Mouse (Mus musculus) left cerebral cortex, adult 2 months (tissue): ENCODE results near the gene Hspa5. TPM values are rescaled to one million over a fixed set of nuclear protein-coding genes. Genes with fewer than 3 reads are reported as not detected.
"Not testable (repeated sequence)": the region's sequence is repeated elsewhere in the genome, so short reads cannot be mapped to it uniquely, and the experiment has no call there.

Source experiments
- DNase-seq, 2 experiments: peaks; one replicate each; pipeline ENCODE4 v3.0.0; 2021 to 2022; ENCODE audit warnings: low spot score in 2 of 2, mixed read lengths in 1 of 2; ENCODE audit errors: extremely low spot score in 1 of 2
- H3K27ac ChIP-seq: fragments of 200-600 bp; 2 replicates; pipeline ENCODE4 v1.8.1; 2022
- H3K4me3 ChIP-seq: fragments of 200-600 bp; 2 replicates; pipeline ENCODE4 v1.8.1; 2022
- CTCF ChIP-seq: fragments of 200-600 bp; IDR thresholded peaks from 2 replicates; pipeline ENCODE4 v1.8.1; 2022; ENCODE audit warnings: antibody characterized with exemption, mild to moderate bottlenecking, moderate library complexity
- intact Hi-C: fragments of 180-260 bp; cut with DNase I; formaldehyde crosslinking; loops from one replicate; pipeline ENCODE4 v1.15.1; 2025
- total RNA-seq, 2 experiments: library from RNA; stranded (reverse); gene quantifications; 2 replicates each; pipeline ENCODE4 v1.2.3; 2021

Gene Hspa5
- total RNA-seq, 2 experiments from 2014 or later = 325 to 334 TPM

- Histone ChIP-seq H3K4me3 (peak overlapping the region; percentile 73), H3K27ac (peak overlapping the region; percentile 91)
- intact Hi-C loops = no loop called here
- DNase-seq = peak; percentile 97
- TF ChIP-seq CTCF = peak; percentile 28
These were observed 30.0 kb downstream of the Hspa5 start for GRCm38 (mm10) chr2:34801516-34802482.

DNA sequence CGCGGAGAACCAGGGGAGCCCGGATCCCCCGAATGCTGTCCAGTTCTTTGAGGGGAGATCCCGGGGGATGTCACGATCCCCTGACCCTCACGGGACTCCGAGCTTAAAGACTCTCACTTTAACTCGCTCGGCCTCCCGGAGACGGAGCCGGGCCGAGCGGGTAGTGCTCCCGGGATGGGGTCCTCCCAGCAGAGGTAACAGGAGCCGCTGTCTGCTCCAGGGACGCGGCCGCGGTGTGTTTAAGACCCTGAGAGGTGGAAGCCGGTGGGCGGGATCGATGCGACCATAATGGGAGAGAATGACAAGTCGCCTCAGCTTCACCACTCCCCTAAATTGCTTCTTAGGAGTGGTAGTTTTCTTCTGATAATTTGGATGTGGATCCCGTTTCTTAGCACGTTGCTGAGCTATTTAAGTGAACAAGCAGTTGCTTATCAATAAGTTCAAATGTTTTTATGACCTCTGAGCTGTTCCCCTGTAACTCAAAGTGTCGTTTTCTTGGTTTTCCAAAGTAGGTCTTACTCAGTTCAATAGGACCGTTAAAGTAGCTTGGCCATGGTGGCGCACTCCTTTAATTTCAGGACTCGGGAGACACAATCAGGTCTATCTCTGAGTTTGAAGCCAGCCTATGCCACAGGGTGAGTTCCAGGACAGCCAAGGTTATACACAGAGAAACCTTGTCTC, 30.9 kb downstream of the Hspa5 start:
- intact Hi-C loops, DNase-seq: not testable (repeated sequence)
- H3K4me3 ChIP-seq = peak overlapping the region; percentile 73
- H3K27ac ChIP-seq = peak overlapping the region; percentile 91

DNA sequence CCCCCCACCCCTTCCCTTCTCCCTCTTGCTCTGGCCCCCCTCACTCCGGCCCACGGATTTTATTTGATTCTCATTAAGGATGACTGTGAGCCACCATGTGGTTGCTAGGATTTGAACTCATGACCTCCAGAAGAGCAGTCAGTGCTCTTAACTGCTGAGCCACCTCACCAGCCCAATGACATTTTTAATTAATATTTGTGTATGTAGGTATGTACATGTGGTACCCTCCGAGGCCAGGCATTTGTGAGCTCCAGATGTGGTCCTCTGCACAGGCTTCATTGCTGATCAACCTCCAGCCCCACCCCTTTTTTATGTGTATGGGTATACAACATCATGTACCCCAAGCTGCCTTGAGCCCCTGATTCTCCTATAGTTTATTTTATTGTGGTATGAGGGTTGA, 32.0 kb downstream of the Hspa5 start:
- DNase-seq = no peak
- peak overlapping the region; percentile 73 for H3K4me3 ChIP-seq
- intact Hi-C loops = no loop called here
- no peak for TF ChIP-seq CTCF
- no peak overlapping the region for H3K27ac ChIP-seq

DNA sequence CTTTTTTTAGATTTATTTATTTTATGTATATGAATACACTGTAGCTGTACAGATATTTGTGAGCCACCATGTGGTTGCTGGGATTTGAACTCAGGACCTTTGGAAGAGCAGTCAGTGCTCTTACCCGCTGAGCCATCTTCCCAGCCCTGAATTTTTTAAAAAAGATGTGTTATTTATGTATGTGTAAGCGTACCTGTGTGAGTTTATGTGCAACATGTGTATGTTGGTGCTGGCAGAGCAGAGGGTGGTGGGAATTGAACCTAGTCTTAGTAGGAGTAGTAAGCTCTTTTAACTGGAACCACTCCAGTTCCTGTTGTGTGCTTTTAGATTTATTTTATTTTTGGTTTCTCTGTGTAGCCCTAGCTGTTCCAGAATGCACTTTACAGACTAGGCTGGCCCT, 32.4 kb downstream of the Hspa5 start:
- intact Hi-C loops = no loop called here
- no peak overlapping the region for H3K4me3 ChIP-seq
- no peak for TF ChIP-seq CTCF
- no peak overlapping the region for H3K27ac ChIP-seq
- DNase-seq = no peak

DNA sequence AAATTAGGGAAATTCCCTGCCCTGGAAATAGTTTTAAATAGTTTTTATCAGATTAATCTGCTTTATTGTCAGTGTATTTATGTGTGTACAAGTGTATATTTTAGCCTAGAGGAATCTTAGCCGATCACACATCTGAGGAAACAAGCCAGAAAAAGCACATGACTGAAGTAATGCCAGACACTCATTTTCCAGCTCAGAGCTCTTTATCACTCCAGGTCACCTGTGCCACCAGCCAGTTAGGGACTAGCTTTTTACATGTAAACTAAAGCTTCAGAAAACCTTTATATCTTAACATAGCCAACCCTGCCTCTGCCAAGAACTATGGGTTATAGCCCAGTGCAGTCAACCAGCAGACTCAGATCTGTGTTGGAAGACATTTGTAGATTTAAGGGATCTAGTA, 33.0 kb downstream of the Hspa5 start:
- intact Hi-C loops = no loop called here
- Histone ChIP-seq H3K27ac (no peak overlapping the region), H3K4me3 (no peak overlapping the region)
- TF ChIP-seq CTCF = no peak
- DNase-seq = no peak

DNA sequence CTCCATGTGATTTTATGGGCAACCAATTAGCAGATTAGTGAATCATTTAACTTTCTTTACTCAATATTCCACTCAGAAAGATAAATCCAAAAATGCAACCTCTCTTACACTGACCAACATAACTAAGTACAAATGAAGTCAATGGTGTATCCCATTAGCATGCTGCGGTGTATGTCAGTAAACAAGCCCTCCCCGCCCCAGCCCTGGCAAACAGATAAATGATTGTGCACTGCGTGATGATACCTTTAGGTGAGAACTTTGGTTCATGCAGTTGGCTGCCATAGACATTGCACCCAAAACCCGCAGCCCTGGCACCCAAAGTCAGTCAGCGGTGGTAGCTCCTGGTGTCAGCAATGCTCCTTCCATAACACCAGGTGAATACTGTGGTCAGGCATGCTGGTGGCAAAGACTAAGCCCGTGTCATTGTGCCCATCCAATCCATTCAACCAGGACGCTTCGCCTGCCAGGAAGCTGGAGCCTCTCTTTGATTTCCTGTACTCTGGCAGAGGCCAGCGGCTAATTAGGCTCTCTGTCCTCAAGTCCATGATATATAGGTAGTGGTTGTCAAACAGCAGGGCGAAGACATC, 33.7 kb downstream of the Hspa5 start:
- TF ChIP-seq CTCF = no peak
- Histone ChIP-seq H3K4me3 (no peak overlapping the region), H3K27ac (no peak overlapping the region)
- no peak for DNase-seq
- intact Hi-C loops = no loop called here

DNA sequence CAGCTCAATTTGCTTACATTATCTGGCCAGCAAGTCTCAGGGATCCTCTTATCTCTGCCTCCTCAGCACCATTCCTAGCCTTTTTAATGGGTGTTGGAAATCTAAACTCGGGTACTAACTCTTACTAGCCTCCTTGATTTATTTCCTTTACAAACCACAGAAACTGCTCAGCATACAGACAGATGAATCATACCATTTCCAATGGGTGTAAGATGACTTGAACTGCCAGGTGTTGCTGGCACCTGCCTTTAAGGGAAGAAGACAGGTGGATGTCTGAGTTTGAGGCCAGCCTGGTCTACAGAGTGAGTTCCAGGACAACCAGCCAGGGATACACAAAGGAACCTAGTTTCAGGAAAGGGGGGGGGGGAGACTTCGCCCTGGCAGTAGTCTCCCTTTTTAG, 36.3 kb downstream of the Hspa5 start:
- intact Hi-C loops = no loop called here
- DNase-seq = no peak
- TF ChIP-seq CTCF = no peak
- Histone ChIP-seq H3K27ac (no peak overlapping the region), H3K4me3 (no peak overlapping the region)

DNA sequence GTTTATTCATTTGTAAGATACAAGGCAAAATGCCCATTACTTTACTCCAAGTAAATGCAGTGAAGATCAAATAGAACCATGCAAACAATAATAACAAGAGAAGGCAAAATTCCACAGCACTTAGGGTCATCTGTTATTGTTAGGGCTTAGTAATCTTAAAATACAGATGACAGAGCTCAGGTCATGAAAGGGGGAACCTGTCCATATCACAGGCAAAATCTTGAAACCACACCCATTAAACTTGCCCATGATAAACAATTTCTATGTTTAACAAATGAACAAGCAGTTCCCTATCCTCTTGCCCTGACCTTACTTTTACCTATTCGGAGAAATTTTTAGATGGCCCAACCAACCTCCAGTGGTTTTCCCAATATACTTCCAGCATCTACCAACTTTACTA, 37.8 kb downstream of the Hspa5 start:
- no peak overlapping the region for H3K27ac ChIP-seq
- TF ChIP-seq CTCF = no peak
- intact Hi-C loops = no loop called here
- no peak for DNase-seq
- no peak overlapping the region for H3K4me3 ChIP-seq

- intact Hi-C loops = no loop called here
- no peak for TF ChIP-seq CTCF
- DNase-seq = no peak
- Histone ChIP-seq H3K4me3 (no peak overlapping the region), H3K27ac (no peak overlapping the region)
These were observed 39.0 kb downstream of the Hspa5 start for GRCm38 (mm10) chr2:34810775-34811174.

- no peak for DNase-seq
- Histone ChIP-seq H3K4me3 (no peak overlapping the region), H3K27ac (no peak overlapping the region)
- TF ChIP-seq CTCF = no peak
- intact Hi-C loops = no loop called here
These were observed 40.9 kb downstream of the Hspa5 start for GRCm38 (mm10) chr2:34812706-34813105.

DNA sequence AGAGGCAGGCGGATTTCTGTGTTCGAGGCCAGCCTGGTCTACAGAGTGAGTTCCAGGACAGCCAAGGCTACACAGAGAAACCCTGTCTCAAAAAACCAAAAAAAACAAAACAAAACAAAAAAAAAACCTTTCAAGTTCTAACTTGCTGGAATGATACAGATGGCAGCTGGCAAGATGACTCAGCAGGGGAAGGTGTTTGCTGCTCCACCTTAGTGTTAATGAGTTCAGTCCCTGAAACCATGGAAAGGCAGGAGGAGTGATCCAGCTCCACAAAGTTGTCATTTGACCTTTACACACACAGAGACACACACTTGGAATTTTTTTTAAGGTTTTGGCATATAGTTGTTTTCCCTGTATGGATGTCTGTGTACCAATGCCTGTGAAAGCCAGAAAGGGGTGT, 44.1 kb downstream of the Hspa5 start:
- intact Hi-C loops, H3K27ac ChIP-seq, H3K4me3 ChIP-seq, DNase-seq: not testable (repeated sequence)

DNA sequence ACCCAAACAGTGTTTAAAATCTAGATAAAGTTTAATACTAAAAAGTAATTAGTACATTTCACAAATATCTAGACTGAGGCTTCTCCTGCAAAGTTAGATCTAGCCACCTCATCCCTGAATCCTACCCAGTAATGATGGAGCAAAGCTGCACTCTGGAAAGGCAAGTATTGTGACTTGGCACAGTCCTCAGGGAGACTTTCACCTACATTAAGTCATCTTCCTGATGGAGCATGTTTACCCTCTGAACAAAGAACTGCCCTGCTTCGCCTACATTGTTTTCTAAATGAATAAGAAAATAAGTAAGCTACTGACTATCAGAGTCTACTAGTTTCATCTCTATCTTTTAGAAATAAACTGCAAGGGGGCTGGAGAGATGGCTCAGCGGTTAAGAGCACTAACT, 46.7 kb downstream of the Hspa5 start:
- TF ChIP-seq CTCF = no peak
- DNase-seq = no peak
- intact Hi-C loops = no loop called here
- Histone ChIP-seq H3K4me3 (no peak overlapping the region), H3K27ac (no peak overlapping the region)
